Comparison of ENCODE assay signal across 16 mouse cellular contexts in genomic region chr7:37421704-37422103, GRCm38 (mm10).
DNase-seq lines count a peak whose midpoint lies in the region; ATAC-seq and TF ChIP-seq lines count a peak whose summit lies in the region.
"Had no signal": no experiment of that assay in that cellular context is flagged by ENCODE, and none has a peak within 500 bp of the region (broad histone marks: within the 10 kb centered on the region; RNA-seq: fewer than 3 reads in every experiment).

No protein-coding gene starts in this region.

- H3K4me2 ChIP-seq in forebrain, embryonic 11.5 days (ENCODE audit: low read depth, low read length, severe bottlenecking): no peak overlapping the region
- H3K4me2 ChIP-seq in forebrain, embryonic 13.5 days: no peak overlapping the region
- no peak overlapping the region for H3K4me2 ChIP-seq in intestine, postnatal 0 days (replicated peaks; ENCODE audit: low read depth)
- no peak overlapping the region for H3K4me2 ChIP-seq in intestine, embryonic 15.5 days (replicated peaks)
- no peak overlapping the region for H3K4me2 ChIP-seq in stomach, postnatal 0 days (replicated peaks; ENCODE audit: low read depth)
- H3K4me2 ChIP-seq: embryonic facial prominence, embryonic 13.5 days; liver, embryonic 11.5 days had no signal

- no peak overlapping the region for H3K9ac ChIP-seq in forebrain, embryonic 11.5 days (ENCODE audit: low read length)
- no peak overlapping the region for H3K9ac ChIP-seq in forebrain, embryonic 13.5 days
- H3K9ac ChIP-seq in intestine, postnatal 0 days (ENCODE audit: low read depth, low read length): no peak overlapping the region
- H3K9ac ChIP-seq in intestine, embryonic 15.5 days: no peak overlapping the region
- no peak overlapping the region for H3K9ac ChIP-seq in stomach, postnatal 0 days (ENCODE audit: low read length)
- H3K9ac ChIP-seq: embryonic facial prominence, embryonic 13.5 days had no signal

- no peak for TF ChIP-seq EP300 in stomach, postnatal 0 days (optimal IDR thresholded peaks at IDR 0.05)

- H3K36me3 ChIP-seq in forebrain, embryonic 11.5 days (ENCODE audit: control insufficient read depth, insufficient read depth, low read length): no peaks in the 10 kb centered on the region
- no peaks in the 10 kb centered on the region for H3K36me3 ChIP-seq in forebrain, embryonic 13.5 days (ENCODE audit: poor library complexity, severe bottlenecking)
- H3K36me3 ChIP-seq in intestine, postnatal 0 days (ENCODE audit: control insufficient read depth, insufficient read depth): no peaks in the 10 kb centered on the region
- no peaks in the 10 kb centered on the region for H3K36me3 ChIP-seq in intestine, embryonic 15.5 days
- no peaks in the 10 kb centered on the region for H3K36me3 ChIP-seq in megakaryocyte, embryonic 14.5 days (replicated peaks; ENCODE audit: low read length)
- no peaks in the 10 kb centered on the region for H3K36me3 ChIP-seq in stomach, postnatal 0 days (ENCODE audit: control insufficient read depth, insufficient read depth, low read length)
- H3K36me3 ChIP-seq: embryonic facial prominence, embryonic 13.5 days; forebrain, embryonic 10.5 days; hindbrain, embryonic 10.5 days had no signal

- H3K4me1 ChIP-seq in forebrain, embryonic 11.5 days (replicated peaks; ENCODE audit: control insufficient read depth, insufficient read depth, low read length): no peaks in the 10 kb centered on the region
- H3K4me1 ChIP-seq in forebrain, embryonic 13.5 days: no peaks in the 10 kb centered on the region
- H3K4me1 ChIP-seq in intestine, postnatal 0 days (replicated peaks; ENCODE audit: control insufficient read depth, insufficient read depth, low read length): no peaks in the 10 kb centered on the region
- no peaks in the 10 kb centered on the region for H3K4me1 ChIP-seq in intestine, embryonic 15.5 days (replicated peaks)
- no peaks in the 10 kb centered on the region for H3K4me1 ChIP-seq in megakaryocyte, embryonic 14.5 days
- H3K4me1 ChIP-seq in stomach, postnatal 0 days (replicated peaks; ENCODE audit: control insufficient read depth, insufficient read depth): no peaks in the 10 kb centered on the region
- H3K4me1 ChIP-seq: embryonic facial prominence, embryonic 13.5 days; forebrain, embryonic 10.5 days; hindbrain, embryonic 10.5 days had no signal

- 85% methylated on average over 10 of the region's 10 CpGs for WGBS in forebrain, embryonic 11.5 days
- 86% methylated on average over 10 of the region's 10 CpGs for WGBS in forebrain, embryonic 13.5 days
- WGBS in intestine, postnatal 0 days: 76% methylated on average over 10 of the region's 10 CpGs
- 82% methylated on average over 10 of the region's 10 CpGs for WGBS in intestine, embryonic 15.5 days
- 81% methylated on average over 10 of the region's 10 CpGs for WGBS in stomach, postnatal 0 days

- TF ChIP-seq CTCF in intestine, postnatal 0 days (IDR thresholded peaks at IDR 0.05; ENCODE audit: low read depth): peak; percentile 31
- TF ChIP-seq CTCF in stomach, postnatal 0 days (IDR thresholded peaks at IDR 0.05; ENCODE audit: low read depth): peak; percentile 52

- ATAC-seq in forebrain, embryonic 11.5 days (replicated peaks; ENCODE audit: low FRiP score): no peak
- no peak for ATAC-seq in forebrain, embryonic 13.5 days
- no peak for ATAC-seq in intestine, postnatal 0 days
- ATAC-seq in intestine, embryonic 15.5 days: no peak
- no peak for ATAC-seq in megakaryocyte, adult 5-6 weeks (ENCODE audit: poor library complexity, severe bottlenecking)
- no peak for ATAC-seq in stomach, postnatal 0 days (ENCODE audit: low FRiP score, low TSS enrichment)

- DNase-seq in forebrain, embryonic 11.5 days (ENCODE audit: low spot score): peak; percentile 42
- no peak for DNase-seq in stomach, postnatal 0 days (ENCODE audit: low spot score)
- DNase-seq: cerebellum, adult 11-12 months; kidney, postnatal 14 days; left cerebral cortex, postnatal 4 days; midbrain, embryonic 14.5 days; right cerebral cortex, adult 18-20 months had no signal

- H3K27me3 ChIP-seq in forebrain, embryonic 11.5 days (ENCODE audit: control insufficient read depth, insufficient read depth, low read length): no peaks in the 10 kb centered on the region
- no peaks in the 10 kb centered on the region for H3K27me3 ChIP-seq in forebrain, embryonic 13.5 days
- H3K27me3 ChIP-seq in intestine, postnatal 0 days (replicated peaks; ENCODE audit: control insufficient read depth, insufficient read depth, low read length): no peaks in the 10 kb centered on the region
- H3K27me3 ChIP-seq in intestine, embryonic 15.5 days (replicated peaks): no peaks in the 10 kb centered on the region
- H3K27me3 ChIP-seq in megakaryocyte, embryonic 14.5 days (replicated peaks): no peaks in the 10 kb centered on the region
- H3K27me3 ChIP-seq in stomach, postnatal 0 days (ENCODE audit: control insufficient read depth, insufficient read depth, low read length): no peaks in the 10 kb centered on the region
- H3K27me3 ChIP-seq: embryonic facial prominence, embryonic 13.5 days had no signal

- H3K4me3 ChIP-seq in forebrain, embryonic 11.5 days (ENCODE audit: low read depth, low read length): no peak overlapping the region
- H3K4me3 ChIP-seq in forebrain, embryonic 13.5 days: no peak overlapping the region
- no peak overlapping the region for H3K4me3 ChIP-seq in intestine, postnatal 0 days (ENCODE audit: low read depth, low read length)
- H3K4me3 ChIP-seq in intestine, embryonic 15.5 days (replicated peaks): no peak overlapping the region
- H3K4me3 ChIP-seq in megakaryocyte, embryonic 14.5 days (replicated peaks): peak overlapping the region; percentile 53
- H3K4me3 ChIP-seq in stomach, postnatal 0 days (ENCODE audit: low read depth, low read length): no peak overlapping the region
- H3K4me3 ChIP-seq: embryonic facial prominence, embryonic 13.5 days; forebrain, embryonic 10.5 days; hindbrain, embryonic 10.5 days had no signal

- no peak overlapping the region for H3K27ac ChIP-seq in forebrain, embryonic 11.5 days (ENCODE audit: low read depth, low read length)
- H3K27ac ChIP-seq in forebrain, embryonic 13.5 days: no peak overlapping the region
- no peak overlapping the region for H3K27ac ChIP-seq in intestine, postnatal 0 days (ENCODE audit: low read depth, low read length)
- H3K27ac ChIP-seq in intestine, embryonic 15.5 days: no peak overlapping the region
- H3K27ac ChIP-seq in stomach, postnatal 0 days (replicated peaks): no peak overlapping the region
- H3K27ac ChIP-seq: embryonic facial prominence, embryonic 13.5 days; forebrain, embryonic 10.5 days; hindbrain, embryonic 10.5 days had no signal

- H3K9me3 ChIP-seq in forebrain, embryonic 11.5 days (ENCODE audit: control insufficient read depth, low read length): no peaks in the 10 kb centered on the region
- H3K9me3 ChIP-seq in forebrain, embryonic 13.5 days (replicated peaks): no peaks in the 10 kb centered on the region
- H3K9me3 ChIP-seq in intestine, postnatal 0 days (ENCODE audit: control insufficient read depth): no peaks in the 10 kb centered on the region
- no peaks in the 10 kb centered on the region for H3K9me3 ChIP-seq in intestine, embryonic 15.5 days
- H3K9me3 ChIP-seq in megakaryocyte, embryonic 14.5 days: 0 out of 2 replicates have a peak, but pooled peaks cover 3% of the 10 kb centered on the region
- H3K9me3 ChIP-seq in stomach, postnatal 0 days (ENCODE audit: control insufficient read depth, low read length): no peaks in the 10 kb centered on the region
- H3K9me3 ChIP-seq: embryonic facial prominence, embryonic 13.5 days; forebrain, embryonic 10.5 days; hindbrain, embryonic 10.5 days had no signal
